Mouse (Mus musculus): ENCODE results near the gene Tcap.

The Tcap gene

DNA sequence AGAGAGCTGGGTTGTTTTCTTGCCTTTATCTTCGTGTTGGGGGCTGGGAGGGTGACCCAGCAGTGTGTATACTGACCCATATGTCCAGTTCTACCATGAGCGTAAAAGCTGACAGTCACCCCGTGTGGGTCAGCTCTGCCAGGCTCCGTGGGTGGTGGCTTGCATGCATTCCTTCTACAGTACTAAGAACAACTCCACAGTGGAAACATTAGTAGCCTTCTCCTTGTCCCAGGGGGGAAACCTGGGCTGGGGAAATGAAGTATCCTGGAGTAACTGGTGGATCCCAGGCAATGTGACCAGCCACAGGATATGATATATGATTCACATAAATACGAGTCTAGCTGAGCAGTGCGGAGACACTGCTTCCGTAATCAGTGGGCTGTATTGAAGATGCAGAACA, 30.1 kb downstream of the Tcap start:
- no peak for DNase-seq

DNA sequence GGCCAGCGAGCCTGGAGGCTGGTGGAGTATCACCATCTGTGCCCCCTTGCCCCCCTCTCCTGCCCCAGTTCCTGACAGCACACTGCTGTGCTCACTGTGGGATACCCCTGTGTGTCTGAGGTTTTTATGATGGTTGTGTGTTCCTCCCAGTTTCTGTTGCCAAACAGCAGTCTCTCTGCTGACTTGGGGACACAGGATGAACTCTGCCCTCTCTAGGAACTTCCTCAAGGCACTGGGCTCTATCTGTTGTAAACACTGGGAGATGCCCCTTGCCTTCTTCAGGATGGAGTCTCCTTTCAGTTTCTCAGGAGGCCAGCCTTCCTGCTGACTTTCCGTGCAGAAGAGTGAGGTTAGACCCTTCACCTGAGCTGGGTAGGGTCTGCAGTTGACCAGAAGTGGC, 30.6 kb downstream of the Tcap start:
- no peak for DNase-seq

DNA sequence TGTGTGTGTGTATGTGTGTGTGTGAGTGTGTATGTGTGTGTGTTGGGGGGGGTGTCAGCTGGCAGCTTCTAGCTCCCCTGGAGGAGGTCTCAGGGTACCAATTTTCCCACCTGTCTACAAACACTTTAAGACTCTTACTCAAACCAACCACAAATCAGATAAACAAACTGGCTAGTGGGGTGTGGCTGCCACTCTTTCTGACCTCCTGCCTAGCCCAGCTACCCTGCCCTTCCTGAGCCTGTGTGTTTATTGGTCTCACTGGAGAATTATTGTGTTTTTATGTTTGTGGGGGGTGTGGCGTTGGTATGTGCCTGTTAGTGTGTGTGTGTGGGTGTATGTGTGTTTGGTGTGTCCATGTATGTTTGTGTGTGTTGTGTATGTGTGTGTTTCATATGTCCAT, 33.5 kb downstream of the Tcap start:
- peak; percentile 37 for DNase-seq

DNA sequence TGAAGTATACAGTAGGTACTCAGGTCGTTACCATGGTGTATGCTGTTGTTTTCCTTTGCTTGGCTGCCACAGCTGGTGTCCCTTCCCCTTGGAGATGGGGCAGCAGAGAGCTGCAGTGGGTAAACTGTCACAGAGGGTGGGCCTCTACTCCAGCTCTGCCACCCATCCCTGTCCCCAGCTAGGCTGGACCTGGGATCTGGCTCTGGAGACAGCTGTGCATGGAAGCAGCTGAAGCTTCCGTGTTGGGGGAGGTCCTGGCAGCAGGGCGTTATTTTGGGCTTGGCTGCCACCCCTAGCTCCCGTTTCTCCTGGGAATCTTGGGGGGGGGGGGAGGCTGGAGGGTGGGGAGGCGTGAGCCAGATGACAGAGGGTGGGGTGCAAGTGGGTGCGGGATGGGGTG, 34.7 kb downstream of the Tcap start:
- DNase-seq, result no peak

DNA sequence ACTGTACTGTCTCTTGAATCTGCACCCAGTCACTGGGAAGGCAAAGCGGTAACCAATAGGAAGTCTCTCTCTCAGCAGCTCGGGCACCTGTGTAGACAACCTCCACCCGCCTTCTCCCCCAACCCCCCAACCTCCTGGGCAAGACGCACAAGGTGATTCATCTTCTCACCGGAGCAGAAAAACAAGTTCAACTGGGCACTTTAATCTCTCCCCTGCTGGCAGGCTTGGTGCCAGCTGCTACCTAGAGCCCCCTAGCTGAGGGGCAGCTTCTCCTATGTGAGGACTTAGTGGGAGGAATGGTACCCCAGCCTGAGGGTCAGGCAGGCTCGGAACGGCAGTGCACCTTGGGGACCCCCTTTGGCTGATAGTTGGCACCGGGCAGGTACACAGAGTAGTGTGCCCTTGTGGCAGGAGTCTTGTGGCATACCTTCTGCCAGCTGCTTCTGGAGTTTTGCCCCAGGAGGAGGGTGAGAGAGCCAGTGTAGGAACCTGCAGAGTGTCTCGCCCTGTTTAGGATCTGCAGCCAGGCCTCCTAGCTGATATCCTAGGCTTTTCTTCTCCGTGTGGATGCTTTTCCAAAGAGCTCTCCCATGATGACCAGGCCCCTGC, 35.4 kb downstream of the Tcap start:
- peak; percentile 71 for DNase-seq

DNA sequence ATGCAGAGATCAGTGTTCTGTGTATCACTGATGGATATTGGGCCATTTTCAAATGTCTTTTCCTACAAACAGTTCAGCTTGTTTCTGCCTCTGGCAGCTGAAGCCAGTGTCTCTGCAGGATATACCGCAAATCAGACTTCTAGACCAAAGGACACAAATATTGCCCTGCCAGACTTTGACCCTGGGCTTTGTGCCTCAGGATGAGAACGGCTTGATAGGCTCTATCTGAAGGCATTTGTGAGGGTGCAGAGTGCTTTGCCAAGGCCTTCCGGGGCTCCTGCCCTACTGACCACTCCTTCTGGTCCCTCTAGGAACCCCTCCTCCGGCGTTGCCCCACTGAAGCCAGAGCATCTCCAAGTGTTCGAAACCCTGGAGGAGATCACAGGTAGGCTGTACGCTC, 43.0 kb downstream of the Tcap start:
- DNase-seq, result no peak

DNA sequence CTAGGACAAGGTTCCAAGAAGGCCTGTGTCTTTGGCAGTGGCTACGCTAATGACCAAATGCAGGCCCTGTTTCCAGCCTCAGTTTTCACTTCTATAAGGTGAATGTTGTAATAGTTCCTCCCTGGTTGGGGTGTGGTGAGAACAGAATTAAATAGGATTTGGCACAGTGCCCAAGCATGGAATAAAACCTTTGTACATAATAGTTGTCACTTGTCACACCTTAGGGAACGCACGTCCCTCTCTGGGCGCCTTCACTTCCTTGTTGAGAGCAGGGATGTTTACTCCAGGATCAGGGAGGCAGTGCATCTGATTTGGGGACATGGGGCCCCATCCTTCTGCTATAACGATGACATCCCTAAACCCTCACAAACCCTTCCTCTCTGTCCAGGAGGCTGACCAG, 44.8 kb downstream of the Tcap start:
- no peak for DNase-seq

DNA sequence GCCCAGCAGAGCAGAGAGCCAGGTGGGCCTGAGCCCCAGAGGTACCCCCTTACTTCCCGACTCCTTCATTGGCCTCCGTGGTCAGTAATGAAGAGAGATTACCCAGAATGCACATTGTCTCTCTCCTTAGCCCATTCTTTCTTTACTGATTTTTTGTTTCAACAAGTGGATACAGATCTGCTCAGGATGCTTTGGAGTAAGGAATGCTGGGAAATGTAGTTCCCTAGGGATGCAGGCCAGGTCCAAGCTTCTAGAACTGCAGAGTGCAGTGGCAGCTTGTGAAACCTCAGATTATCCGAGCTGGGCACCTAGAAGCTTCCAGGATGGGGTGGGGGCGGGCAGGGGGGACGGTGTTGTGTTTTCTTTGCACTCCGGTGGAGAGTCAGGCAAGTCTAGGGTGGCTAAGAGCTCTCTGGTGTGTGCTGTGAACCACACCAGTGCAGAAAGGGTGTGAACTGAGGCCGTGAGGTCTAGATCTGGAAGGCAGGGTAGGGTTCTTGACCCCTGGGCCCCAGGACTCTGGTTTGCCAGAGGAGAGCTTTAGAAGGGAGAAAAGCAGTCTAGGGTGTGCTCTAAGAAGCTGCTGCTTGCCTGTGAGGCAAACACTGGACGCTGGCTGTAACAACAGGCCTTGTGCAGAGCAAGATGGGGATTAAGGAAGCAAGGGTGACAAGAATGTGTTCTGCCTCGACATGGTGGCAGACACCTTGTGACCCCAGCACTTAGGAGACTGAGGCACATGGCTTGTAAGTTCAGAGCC, 48.3 kb downstream of the Tcap start:
- DNase-seq, result no peak

All from lung, postnatal 36 days (tissue).